Mouse (Mus musculus) midbrain, embryonic 14.5 days (tissue): ENCODE measurements at regions not wholly inside any gene's neighbourhood (a gene's known extent, or its start where the extent isn't known, plus 50 kb on each side); places are given as distances from the start of the nearest gene placed in this dataset.

Experiments
- ATAC-seq: fragments of 200-750 bp; cut with Nextera tagmentation; 2 replicates; pipeline ENCODE4 v1.8.0; 2017; ENCODE audit warnings: moderate number of reproducible peaks, moderate library complexity; ENCODE audit not compliant: low FRiP score, low TSS enrichment
- DNase-seq: peaks from one replicate; pipeline ENCODE4 v3.0.0-alpha.2; 2015
- H3K27ac ChIP-seq: fragments of 300-500 bp; sonication (generic); replicated peaks from 2 replicates; pipeline ENCODE4 v1.5.1; 2014; ENCODE audit warnings: mild to moderate bottlenecking, low read depth, low read length, moderate library complexity
- H3K27me3 ChIP-seq: fragments of 300-500 bp; sonication (generic); 2 replicates; pipeline ENCODE4 v1.6.1; 2014; ENCODE audit warnings: low read length, control low read depth, mixed read lengths; ENCODE audit not compliant: control insufficient read depth, insufficient read depth
- H3K36me3 ChIP-seq: fragments of 300-500 bp; sonication (generic); 2 replicates; pipeline ENCODE4 v1.6.1; 2014; ENCODE audit warnings: low read length, control low read depth; ENCODE audit not compliant: control insufficient read depth, insufficient read depth
- H3K4me1 ChIP-seq: fragments of 300-500 bp; sonication (generic); 2 replicates; pipeline ENCODE4 v1.6.1; 2014; ENCODE audit warnings: mild to moderate bottlenecking, antibody characterized with exemption, low read length, control low read depth; ENCODE audit not compliant: control insufficient read depth, insufficient read depth
- H3K4me2 ChIP-seq: fragments of 300-500 bp; sonication (generic); 2 replicates; pipeline ENCODE4 v1.6.1; 2014; ENCODE audit warnings: mild to moderate bottlenecking, low read length, moderate library complexity
- H3K4me3 ChIP-seq: fragments of 300-500 bp; sonication (generic); replicated peaks from 2 replicates; pipeline ENCODE4 v1.5.1; 2014; ENCODE audit warnings: low read depth, low read length
- H3K9ac ChIP-seq: fragments of 300-500 bp; sonication (generic); replicated peaks from 2 replicates; pipeline ENCODE4 v1.6.1; 2014; ENCODE audit warnings: mild to moderate bottlenecking, low read length, moderate library complexity
- H3K9me3 ChIP-seq: fragments of 300-500 bp; sonication (generic); 2 replicates; pipeline ENCODE4 v1.6.1; 2016; ENCODE audit warnings: low read length, control low read depth, mixed read lengths; ENCODE audit not compliant: control insufficient read depth
- WGBS: fragments of 180-500 bp; shearing (Covaris S2); extraction: QIAGEN DNeasy Blood & Tissue Kit; methylation state at CpG from one replicate; pipeline ENCODE4 v1.1.7; 2014; 5-methylcytosine and 5-hydroxymethylcytosine counted together

DNA sequence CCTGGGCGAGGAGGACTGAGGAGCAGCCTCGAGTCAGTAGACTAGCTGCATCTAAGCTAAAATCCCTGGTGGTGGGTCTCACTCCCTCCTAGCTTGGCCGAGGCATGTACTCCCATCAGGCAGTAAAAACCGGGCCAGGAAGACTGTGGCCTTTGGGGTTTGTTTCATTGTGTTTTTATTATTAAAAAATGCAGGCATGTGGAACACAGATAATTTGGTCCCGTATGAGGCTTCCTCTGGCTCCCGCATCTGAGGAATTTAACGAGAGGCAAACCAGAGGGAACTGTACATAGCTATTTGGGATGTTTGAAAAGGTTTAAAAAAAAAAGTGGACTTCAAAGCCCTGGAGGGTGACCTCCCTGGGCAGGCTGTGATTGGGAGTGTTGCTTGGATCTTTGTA lies 69.1 kb upstream of the Tbx5 start:
- 37% methylated on average over 7 of the region's 7 CpGs for WGBS
- Histone ChIP-seq H3K4me2 (no peak overlapping the region), H3K9me3 (no peaks in the 10 kb centered on the region), H3K27ac (no peak overlapping the region), H3K4me1 (no peaks in the 10 kb centered on the region), H3K9ac (no peak overlapping the region), H3K36me3 (no peaks in the 10 kb centered on the region), H3K4me3 (no peak overlapping the region), H3K27me3 (no peaks in the 10 kb centered on the region)
- DNase-seq (no peak), ATAC-seq (no peak)

DNA sequence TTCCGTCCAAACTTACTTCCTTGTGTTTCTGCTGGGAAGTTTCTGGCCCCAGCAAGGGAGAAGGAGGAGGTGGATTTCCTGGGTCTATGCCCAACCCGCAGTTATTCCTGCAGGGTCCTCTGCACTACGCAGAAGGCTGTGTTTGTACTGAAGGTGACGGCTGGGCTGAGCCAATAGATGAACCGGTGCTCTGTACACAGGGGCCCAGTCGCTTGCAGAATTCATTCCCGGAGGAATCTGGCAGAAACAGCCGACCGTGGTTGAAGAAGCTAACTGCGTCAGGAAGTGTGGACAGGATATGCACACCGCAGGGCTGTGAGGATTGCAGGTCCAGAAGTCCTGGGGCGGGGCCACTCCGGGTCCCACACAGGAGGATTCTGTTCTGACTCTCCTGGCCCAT lies 66.1 kb upstream of the Tbx5 start:
- Histone ChIP-seq H3K9ac (no peak overlapping the region), H3K27me3 (no peaks in the 10 kb centered on the region), H3K9me3 (no peaks in the 10 kb centered on the region), H3K36me3 (no peaks in the 10 kb centered on the region), H3K4me3 (no peak overlapping the region), H3K27ac (no peak overlapping the region), H3K4me2 (no peak overlapping the region), H3K4me1 (no peaks in the 10 kb centered on the region)
- ATAC-seq (no peak), DNase-seq (no peak)
- WGBS, result 57% methylated on average over 13 of the region's 13 CpGs

DNA sequence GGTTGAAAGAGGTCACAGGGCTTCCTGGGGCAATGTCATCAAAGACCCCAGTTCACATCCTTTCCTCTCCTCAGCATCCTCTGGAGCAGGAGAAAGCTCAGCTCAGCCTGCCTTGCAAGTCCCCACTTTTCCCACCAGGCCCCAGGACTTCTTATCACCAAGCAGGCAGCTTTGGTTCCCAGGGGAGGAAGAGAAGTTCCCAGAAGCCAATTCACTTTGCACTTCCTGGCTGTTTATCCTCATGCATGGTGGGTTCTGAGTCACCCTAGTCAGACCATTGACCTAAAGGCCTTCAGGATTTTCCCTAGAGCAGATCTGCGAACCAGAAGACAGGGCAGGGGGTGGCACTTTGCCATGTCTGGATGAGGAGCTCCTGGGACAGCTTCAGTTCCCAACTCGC lies 61.5 kb upstream of the Tbx5 start:
- 81% methylated on average over 2 of the region's 2 CpGs for WGBS
- Histone ChIP-seq H3K9me3 (no peaks in the 10 kb centered on the region), H3K27me3 (no peaks in the 10 kb centered on the region), H3K4me1 (no peaks in the 10 kb centered on the region), H3K36me3 (no peaks in the 10 kb centered on the region), H3K4me3 (no peak overlapping the region), H3K4me2 (no peak overlapping the region), H3K9ac (no peak overlapping the region), H3K27ac (no peak overlapping the region)
- ATAC-seq, result no peak
- no peak for DNase-seq

DNA sequence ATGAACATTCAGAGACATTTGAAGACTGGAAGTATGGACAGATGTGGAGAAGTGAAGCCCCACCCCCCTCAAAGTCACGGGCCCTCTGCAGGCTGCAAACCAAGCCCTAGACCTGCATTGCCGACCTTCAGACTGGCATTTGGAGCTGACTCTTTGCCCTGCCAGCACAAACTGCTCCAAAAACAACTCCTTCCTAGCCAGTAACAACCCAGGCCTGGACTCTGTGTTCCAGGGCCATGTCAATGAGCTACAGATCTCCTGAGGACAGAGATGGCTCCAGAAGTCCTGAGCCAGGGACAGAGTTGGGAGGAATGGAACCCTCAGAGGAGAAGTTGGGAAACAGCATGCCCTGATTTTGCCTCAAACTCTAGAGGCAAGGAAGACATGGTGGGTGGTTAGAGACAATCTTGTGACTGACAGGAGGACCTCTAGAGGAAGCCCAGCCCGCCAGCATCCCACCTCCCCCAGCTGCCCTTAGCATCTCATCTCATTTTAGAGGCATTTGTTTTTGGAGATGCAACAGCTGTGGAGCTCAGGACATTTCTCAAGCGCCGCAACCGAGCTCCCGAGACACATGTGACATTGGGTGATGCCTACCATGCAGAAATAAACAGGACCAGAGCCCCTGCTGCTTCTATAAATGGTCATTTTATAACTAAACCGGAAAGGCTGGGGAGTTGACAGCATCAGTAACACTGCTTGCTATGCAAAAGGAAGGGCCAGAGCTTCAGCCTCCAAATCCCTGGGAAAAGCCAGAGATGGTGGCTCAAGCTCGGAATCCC lies 56.2 kb upstream of the Tbx5 start:
- DNase-seq (no peak), ATAC-seq (no peak)
- Histone ChIP-seq H3K4me3 (no peak overlapping the region), H3K9me3 (no peaks in the 10 kb centered on the region), H3K4me1 (no peaks in the 10 kb centered on the region), H3K4me2 (no peak overlapping the region), H3K27ac (no peak overlapping the region), H3K27me3 (no peaks in the 10 kb centered on the region), H3K9ac (no peak overlapping the region), H3K36me3 (no peaks in the 10 kb centered on the region)
- WGBS, result 75% methylated on average over 9 of the region's 9 CpGs

DNA sequence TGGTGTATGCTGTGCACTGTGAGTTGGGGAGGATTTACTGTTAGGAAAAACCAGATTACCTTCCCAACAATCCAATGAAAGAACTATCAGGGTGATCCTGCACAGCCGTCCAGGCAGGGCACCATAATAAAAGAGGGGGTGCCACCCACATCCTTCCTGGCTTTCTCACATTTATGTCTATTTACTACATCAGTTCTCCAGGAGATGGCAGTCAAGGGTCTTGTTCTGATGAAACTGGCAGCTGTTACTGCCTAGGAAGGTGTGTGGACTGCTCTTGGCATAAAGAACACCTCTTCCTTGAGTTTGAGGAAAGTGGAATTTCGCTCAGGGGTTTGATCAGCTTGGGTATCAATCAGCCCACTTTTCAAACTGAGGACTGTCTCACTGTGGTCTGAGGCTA lies 54.6 kb upstream of the Tbx5 start:
- Histone ChIP-seq H3K9ac (no peak overlapping the region), H3K27me3 (no peaks in the 10 kb centered on the region), H3K4me1 (no peaks in the 10 kb centered on the region), H3K9me3 (no peaks in the 10 kb centered on the region), H3K36me3 (no peaks in the 10 kb centered on the region), H3K27ac (no peak overlapping the region), H3K4me2 (no peak overlapping the region), H3K4me3 (no peak overlapping the region)
- DNase-seq, result peak; percentile 89
- WGBS, result 22% methylated on average over 2 of the region's 2 CpGs
- ATAC-seq, result no peak

GRCm38 (mm10) chr5:119781375-119781774 lies 51.1 kb upstream of the Tbx5 start:
- no peak for DNase-seq
- Histone ChIP-seq H3K9me3 (no peaks in the 10 kb centered on the region), H3K27me3 (no peaks in the 10 kb centered on the region), H3K4me2 (no peak overlapping the region), H3K36me3 (no peaks in the 10 kb centered on the region), H3K4me1 (no peaks in the 10 kb centered on the region), H3K9ac (no peak overlapping the region), H3K27ac (no peak overlapping the region), H3K4me3 (no peak overlapping the region)
- WGBS, result 67% methylated on average over 5 of the region's 5 CpGs
- no peak for ATAC-seq
